Mouse (Mus musculus) embryonic facial prominence, embryonic 13.5 days (tissue): ENCODE measurements around the gene Gm7271. TPM values are rescaled to one million over a fixed set of nuclear protein-coding genes. Genes with fewer than 3 reads are reported as not detected.

Experiments used
- ATAC-seq: fragments of 200-750 bp; cut with Nextera tagmentation; 2 replicates; pipeline ENCODE4 v1.8.0; 2017; ENCODE audit warnings: low read depth; ENCODE audit not compliant: insufficient number of reproducible peaks, insufficient read depth, low FRiP score, low TSS enrichment
- H3K27ac ChIP-seq: fragments of 300-500 bp; sonication (generic); 2 replicates; pipeline ENCODE4 v1.5.1; 2015; ENCODE audit warnings: moderate library complexity, mild to moderate bottlenecking, inconsistent platforms
- H3K27me3 ChIP-seq: fragments of 300-500 bp; sonication (generic); 2 replicates; pipeline ENCODE4 v1.6.1; 2015; ENCODE audit warnings: mild to moderate bottlenecking, inconsistent platforms
- H3K36me3 ChIP-seq: fragments of 300-500 bp; sonication (generic); 2 replicates; pipeline ENCODE4 v1.6.1; 2015; ENCODE audit warnings: mild to moderate bottlenecking, inconsistent platforms
- H3K4me1 ChIP-seq: fragments of 300-500 bp; sonication (generic); 2 replicates; pipeline ENCODE4 v1.6.1; 2015; ENCODE audit warnings: inconsistent platforms
- H3K4me2 ChIP-seq: fragments of 300-500 bp; sonication (generic); 2 replicates; pipeline ENCODE4 v1.6.1; 2015; ENCODE audit warnings: moderate library complexity, mild to moderate bottlenecking, inconsistent platforms
- H3K4me3 ChIP-seq: fragments of 300-500 bp; sonication (generic); 2 replicates; pipeline ENCODE4 v1.5.1; 2015; ENCODE audit warnings: mild to moderate bottlenecking, inconsistent platforms
- H3K9ac ChIP-seq: fragments of 300-500 bp; sonication (generic); 2 replicates; pipeline ENCODE4 v1.6.1; 2015; ENCODE audit warnings: mild to moderate bottlenecking, inconsistent platforms
- H3K9me3 ChIP-seq: fragments of 300-500 bp; sonication (generic); 2 replicates; pipeline ENCODE4 v1.6.1; 2016; ENCODE audit warnings: inconsistent platforms
- WGBS: fragments of 180-500 bp; shearing (Covaris S2); methylation state at CpG from one replicate; pipeline ENCODE4 v1.1.7; 2015; ENCODE audit warnings: mixed read lengths; 5-methylcytosine and 5-hydroxymethylcytosine counted together
- polyA plus RNA-seq: library from polyadenylated mRNA; unstranded; fragments of >200 nt; fragmentation: Nextera tagmentation; extraction: Ambion mirVana; gene quantifications from 2 replicates; pipeline ENCODE4 v1.2.1, GENCODE M21; 2015

Gene Gm7271
- polyA plus RNA-seq = not detected in 2 replicates

DNA sequence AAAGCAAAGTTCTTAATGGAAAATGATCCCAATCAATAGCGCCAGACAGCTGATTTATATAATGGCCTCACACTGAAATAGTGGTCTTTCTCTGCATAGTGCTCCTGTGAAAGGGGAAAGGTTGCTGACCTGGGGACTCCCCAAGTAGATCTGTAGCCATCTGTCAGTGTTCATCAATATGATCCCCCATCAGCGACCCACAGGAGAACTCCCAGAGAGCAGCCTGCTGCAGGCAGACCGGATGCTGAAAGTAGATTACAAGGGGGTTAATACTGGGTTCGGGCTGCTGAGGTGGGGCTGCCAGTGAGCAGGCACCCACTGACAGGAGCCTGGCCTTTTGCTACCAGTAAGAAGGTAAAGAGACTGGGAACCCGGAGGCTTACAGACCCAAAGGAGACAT, at the start of gene Gm7271:
Gene Gm7271 (plus strand): TSS at position 230 of the 400 bp plus-strand sequence.
- H3K27ac ChIP-seq = no peak within 1 kb of the TSS
- H3K4me3 ChIP-seq = no peak within 1 kb of the TSS
- H3K4me2 ChIP-seq = no peak within 1 kb of the TSS
- no peaks in the 10 kb centered on the region for H3K4me1 ChIP-seq
- no peaks in the 10 kb centered on the region for H3K36me3 ChIP-seq
- H3K9me3 ChIP-seq = no peaks in the 10 kb centered on the region
- no peaks in the 10 kb centered on the region for H3K27me3 ChIP-seq
- no peak within 1 kb of the TSS for H3K9ac ChIP-seq
- ATAC-seq = no peak
- 49% methylated on average over 5 of the region's 5 CpGs for WGBS

- ATAC-seq = no peak
- 85% methylated on average over 5 of the region's 5 CpGs for WGBS
- no peak overlapping the region for H3K4me2 ChIP-seq
- no peak overlapping the region for H3K4me3 ChIP-seq
- H3K27me3 ChIP-seq = no peaks in the 10 kb centered on the region
- H3K9ac ChIP-seq = no peak overlapping the region
- H3K4me1 ChIP-seq = no peaks in the 10 kb centered on the region
- H3K9me3 ChIP-seq = 0 out of 2 replicates have a peak, but pooled peaks cover 4% of the 10 kb centered on the region
- H3K36me3 ChIP-seq = no peaks in the 10 kb centered on the region
- H3K27ac ChIP-seq = no peak overlapping the region
These were observed 46.7 kb upstream of the Gm7271 start for GRCm38 (mm10) chr5:76437100-76437499.

GRCm38 (mm10) chr5:76437696-76438095, 46.1 kb upstream of the Gm7271 start:
- WGBS = 93% methylated on average over 8 of the region's 8 CpGs

DNA sequence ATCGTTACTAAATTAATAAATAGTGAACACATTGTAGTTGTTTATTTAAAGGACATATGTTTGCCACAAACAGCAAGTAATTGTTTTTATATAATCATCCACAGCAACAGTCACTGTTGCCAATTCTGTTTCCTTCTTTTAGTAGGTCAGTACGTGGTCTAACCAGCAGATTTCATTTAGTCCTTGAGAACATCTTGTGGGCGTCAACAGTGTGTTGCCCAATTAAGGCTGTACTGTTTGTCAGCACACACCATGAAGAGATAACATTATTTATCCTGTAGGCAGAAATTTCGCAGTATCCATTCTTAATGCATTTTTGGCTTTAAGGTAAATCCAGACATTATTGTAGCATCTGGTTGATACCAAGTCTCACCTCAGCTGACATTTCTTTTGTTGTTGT, 42.4 kb upstream of the Gm7271 start:
- H3K9me3 ChIP-seq = no peaks in the 10 kb centered on the region
- H3K27me3 ChIP-seq = no peaks in the 10 kb centered on the region
- H3K4me3 ChIP-seq = no peak overlapping the region
- no peak overlapping the region for H3K27ac ChIP-seq
- ATAC-seq = no peak
- H3K4me1 ChIP-seq = no peaks in the 10 kb centered on the region
- WGBS = 82% methylated on average over 4 of the region's 4 CpGs
- H3K9ac ChIP-seq = no peak overlapping the region
- H3K4me2 ChIP-seq = no peak overlapping the region
- no peaks in the 10 kb centered on the region for H3K36me3 ChIP-seq

More at GRCm38 (mm10) chr5:76437696-76438095, 46.1 kb upstream of the Gm7271 start:
- H3K4me2 ChIP-seq = no peak overlapping the region
- H3K27me3 ChIP-seq = no peaks in the 10 kb centered on the region
- H3K4me3 ChIP-seq = no peak overlapping the region
- ATAC-seq = no peak
- H3K9ac ChIP-seq = no peak overlapping the region
- no peak overlapping the region for H3K27ac ChIP-seq
- H3K9me3 ChIP-seq = 0 out of 2 replicates have a peak, but pooled peaks cover 4% of the 10 kb centered on the region
- no peaks in the 10 kb centered on the region for H3K36me3 ChIP-seq
- no peaks in the 10 kb centered on the region for H3K4me1 ChIP-seq

DNA sequence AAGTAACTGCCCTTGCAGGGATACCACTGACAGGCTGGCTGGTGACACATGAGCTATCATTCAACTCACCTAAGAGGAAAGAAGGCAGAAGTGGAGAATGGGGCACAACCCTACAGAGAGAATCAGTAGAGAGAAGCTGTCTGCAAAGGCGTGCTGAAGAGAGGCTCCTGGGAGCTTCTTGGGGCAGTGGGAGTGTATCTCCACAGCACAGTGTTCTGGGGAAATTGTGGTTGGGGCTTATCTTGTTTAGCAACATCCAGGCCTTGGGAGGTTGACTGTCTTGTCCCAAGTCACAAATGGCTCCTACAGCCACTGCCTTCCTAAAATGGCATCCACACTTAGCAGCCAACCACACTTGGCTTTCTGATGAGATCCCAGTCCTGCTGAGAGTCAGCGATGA, 8.9 kb upstream of the Gm7271 start:
- H3K4me2 ChIP-seq = no peak overlapping the region
- no peak overlapping the region for H3K4me3 ChIP-seq
- no peaks in the 10 kb centered on the region for H3K27me3 ChIP-seq
- H3K4me1 ChIP-seq = 0 out of 2 replicates have a peak, but pooled peaks cover 3% of the 10 kb centered on the region
- ATAC-seq = no peak
- no peaks in the 10 kb centered on the region for H3K36me3 ChIP-seq
- WGBS = 92% methylated on average over 2 of the region's 2 CpGs
- H3K9ac ChIP-seq = no peak overlapping the region
- H3K9me3 ChIP-seq = no peaks in the 10 kb centered on the region
- H3K27ac ChIP-seq = no peak overlapping the region

- no peak for ATAC-seq
- Histone ChIP-seq H3K9ac (no peak overlapping the region), H3K27me3 (no peaks in the 10 kb centered on the region), H3K27ac (no peak overlapping the region), H3K4me1 (0 out of 2 replicates have a peak, but pooled peaks cover 3% of the 10 kb centered on the region), H3K4me2 (no peak overlapping the region), H3K4me3 (no peak overlapping the region), H3K9me3 (no peaks in the 10 kb centered on the region), H3K36me3 (no peaks in the 10 kb centered on the region)
- 74% methylated on average over 4 of the region's 4 CpGs for WGBS
These were observed 7.0 kb upstream of the Gm7271 start for GRCm38 (mm10) chr5:76476873-76477272.

DNA sequence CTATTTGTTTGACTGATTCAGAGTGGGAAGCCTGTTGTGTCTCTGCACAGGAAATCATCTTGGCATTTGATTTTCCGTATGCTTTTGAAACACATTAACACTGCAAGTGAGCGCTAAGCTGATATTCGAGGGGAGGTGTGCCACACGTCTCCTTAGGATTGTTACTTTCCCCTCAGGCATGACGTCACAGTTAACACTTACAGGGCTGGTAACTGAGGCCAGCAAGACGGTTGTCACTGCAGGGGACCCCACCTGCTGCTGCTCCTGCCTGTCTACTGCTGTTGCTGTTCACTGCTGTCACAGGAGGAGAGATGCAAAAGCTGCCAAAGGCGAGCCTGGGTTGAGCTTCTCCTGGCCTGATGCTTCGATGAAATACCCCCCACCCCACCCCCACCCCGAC, 6.1 kb upstream of the Gm7271 start:
- Histone ChIP-seq H3K36me3 (no peaks in the 10 kb centered on the region), H3K4me3 (no peak overlapping the region), H3K27ac (no peak overlapping the region), H3K9me3 (no peaks in the 10 kb centered on the region), H3K9ac (no peak overlapping the region), H3K27me3 (no peaks in the 10 kb centered on the region), H3K4me2 (no peak overlapping the region), H3K4me1 (0 out of 2 replicates have a peak, but pooled peaks cover 3% of the 10 kb centered on the region)
- no peak for ATAC-seq
- WGBS = 35% methylated on average over 9 of the region's 9 CpGs

- 82% methylated on average over 13 of the region's 13 CpGs for WGBS
- no peak overlapping the region for H3K9ac ChIP-seq
- no peak overlapping the region for H3K27ac ChIP-seq
- no peak for ATAC-seq
- H3K27me3 ChIP-seq = no peaks in the 10 kb centered on the region
- H3K4me1 ChIP-seq = no peaks in the 10 kb centered on the region
- no peak overlapping the region for H3K4me2 ChIP-seq
- no peaks in the 10 kb centered on the region for H3K36me3 ChIP-seq
- H3K9me3 ChIP-seq = no peaks in the 10 kb centered on the region
- H3K4me3 ChIP-seq = no peak overlapping the region
These were observed 11.3 kb downstream of the Gm7271 start for GRCm38 (mm10) chr5:76495126-76495525.

DNA sequence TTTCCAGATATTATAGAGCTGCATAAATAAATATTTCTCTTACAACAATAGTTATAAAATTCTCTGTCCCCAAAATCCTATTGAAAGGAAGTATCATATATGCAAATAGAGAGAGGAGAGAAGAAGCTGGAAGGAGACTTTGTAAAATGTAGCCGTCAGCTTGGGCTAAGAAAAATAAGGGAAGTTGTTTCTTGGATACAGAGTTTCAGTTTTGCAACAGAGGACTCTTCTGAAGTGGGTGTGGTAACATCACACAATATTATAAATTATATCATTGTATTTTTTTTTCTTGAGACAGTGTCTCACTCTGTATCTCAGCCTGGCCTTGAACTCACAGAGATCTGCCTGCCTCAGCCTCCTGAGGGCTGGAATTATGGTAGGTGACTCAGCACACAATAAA, 38.6 kb downstream of the Gm7271 start:
- H3K9me3 ChIP-seq = no peaks in the 10 kb centered on the region
- no peaks in the 10 kb centered on the region for H3K27me3 ChIP-seq
- H3K27ac ChIP-seq = no peak overlapping the region
- ATAC-seq = no peak
- H3K4me2 ChIP-seq = no peak overlapping the region
- 96% methylated on average over 1 of the region's 1 CpGs for WGBS
- H3K4me1 ChIP-seq = no peaks in the 10 kb centered on the region
- no peak overlapping the region for H3K9ac ChIP-seq
- no peak overlapping the region for H3K4me3 ChIP-seq
- no peaks in the 10 kb centered on the region for H3K36me3 ChIP-seq

DNA sequence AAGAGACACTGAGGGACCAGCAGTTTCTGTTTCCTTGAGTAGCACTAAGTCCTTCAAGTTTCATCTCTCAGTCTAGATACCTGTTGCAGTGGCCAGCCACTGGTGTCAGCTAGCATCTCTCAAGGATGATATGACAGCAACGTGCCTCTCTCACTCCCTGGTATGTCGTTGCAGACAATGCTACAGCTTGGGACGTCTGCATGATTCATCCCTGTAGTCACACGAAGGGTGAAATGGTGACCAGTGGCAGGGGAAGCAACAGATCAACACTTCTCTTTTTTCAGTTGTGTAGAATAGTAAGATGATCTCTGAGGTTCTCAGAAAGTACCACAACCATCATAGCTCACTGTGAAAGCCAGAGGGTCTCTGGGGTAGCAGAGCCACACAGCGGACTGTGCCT, 40.8 kb downstream of the Gm7271 start:
- Histone ChIP-seq H3K36me3 (no peaks in the 10 kb centered on the region), H3K27ac (no peak overlapping the region), H3K9ac (no peak overlapping the region), H3K9me3 (no peaks in the 10 kb centered on the region), H3K4me1 (peaks cover under 1% of the 10 kb centered on the region; the same call in 1 of the 2 replicates), H3K27me3 (no peaks in the 10 kb centered on the region), H3K4me2 (no peak overlapping the region), H3K4me3 (no peak overlapping the region)
- 72% methylated on average over 5 of the region's 5 CpGs for WGBS
- ATAC-seq = no peak

DNA sequence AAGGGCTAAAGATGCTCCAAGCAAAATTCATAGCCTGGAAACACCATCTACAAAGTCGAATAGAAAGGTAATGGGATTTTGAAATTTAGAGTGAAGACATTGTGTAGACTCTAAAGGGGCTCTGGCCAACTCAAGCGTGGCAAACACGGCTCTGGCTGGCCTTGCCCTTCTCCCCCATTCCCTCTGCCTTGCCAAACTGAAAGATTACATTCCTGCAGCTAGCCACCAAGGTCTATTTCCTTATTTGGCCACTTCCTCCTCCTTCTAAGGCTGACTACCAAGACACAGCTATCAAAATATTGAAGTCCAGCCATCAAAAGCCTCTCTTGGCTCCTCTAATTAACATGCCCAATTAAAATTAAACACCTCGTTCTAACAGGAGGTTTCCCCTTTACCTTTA, 41.2 kb downstream of the Gm7271 start:
- no peak for ATAC-seq
- Histone ChIP-seq H3K36me3 (no peaks in the 10 kb centered on the region), H3K4me1 (peaks cover 5% of the 10 kb centered on the region), H3K27me3 (no peaks in the 10 kb centered on the region), H3K27ac (no peak overlapping the region), H3K9ac (no peak overlapping the region), H3K4me3 (no peak overlapping the region), H3K9me3 (no peaks in the 10 kb centered on the region), H3K4me2 (no peak overlapping the region)
- 54% methylated on average over 4 of the region's 4 CpGs for WGBS

DNA sequence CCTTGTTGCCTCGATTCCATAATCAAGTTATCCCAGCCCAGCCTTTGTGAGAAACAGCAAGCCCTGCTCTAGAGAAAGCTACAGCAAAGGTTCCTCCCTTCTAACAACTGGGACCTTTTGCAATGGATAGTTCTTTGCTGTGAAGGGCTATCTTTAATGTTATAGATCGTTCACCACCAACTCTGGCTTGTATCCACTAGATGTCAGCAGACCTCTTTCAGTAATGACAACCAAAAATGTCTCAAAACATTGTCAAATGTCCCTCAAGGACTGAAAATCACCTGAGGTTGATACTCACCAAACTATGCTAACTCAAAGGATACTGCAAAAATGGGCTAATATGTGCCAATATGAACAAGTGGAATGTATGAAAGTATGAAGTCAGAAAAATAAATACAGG, 42.0 kb downstream of the Gm7271 start:
- H3K9me3 ChIP-seq = no peaks in the 10 kb centered on the region
- H3K4me2 ChIP-seq = no peak overlapping the region
- H3K9ac ChIP-seq = no peak overlapping the region
- no peaks in the 10 kb centered on the region for H3K36me3 ChIP-seq
- H3K27ac ChIP-seq = no peak overlapping the region
- ATAC-seq = no peak
- peaks cover 12% of the 10 kb centered on the region for H3K4me1 ChIP-seq
- no peaks in the 10 kb centered on the region for H3K27me3 ChIP-seq
- 50% methylated on average over 2 of the region's 2 CpGs for WGBS
- no peak overlapping the region for H3K4me3 ChIP-seq
